Mouse (Mus musculus): ENCODE results near the gene Pde2a.

Gene Pde2a

DNA sequence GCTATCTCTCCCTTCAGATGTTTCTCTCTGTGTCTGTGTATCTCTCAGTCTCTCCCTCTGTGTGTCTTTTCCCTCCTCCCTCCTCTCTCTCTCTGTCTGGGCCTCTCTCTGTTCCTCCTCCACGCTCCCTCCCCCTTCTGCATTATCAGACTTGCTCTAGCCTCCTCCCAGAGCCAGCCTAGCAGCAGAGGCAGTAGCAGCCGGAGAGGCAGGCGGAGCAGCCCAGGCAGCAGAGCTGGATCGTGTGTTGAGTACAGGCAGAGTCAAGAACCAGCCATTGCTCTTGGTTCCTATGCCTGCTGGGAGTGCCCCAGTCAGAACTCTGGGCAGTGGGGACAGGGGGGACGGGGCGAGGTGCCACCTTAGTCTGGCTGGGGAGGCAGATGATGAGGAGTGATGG is at the start of gene Pde2a:
Gene Pde2a (plus strand): TSS at position 163 of the 400 bp plus-strand sequence.
- no peak for TF ChIP-seq GATA4 (IDR thresholded peaks at IDR 0.05; ENCODE audit: insufficient replicate concordance, low read length)

DNA sequence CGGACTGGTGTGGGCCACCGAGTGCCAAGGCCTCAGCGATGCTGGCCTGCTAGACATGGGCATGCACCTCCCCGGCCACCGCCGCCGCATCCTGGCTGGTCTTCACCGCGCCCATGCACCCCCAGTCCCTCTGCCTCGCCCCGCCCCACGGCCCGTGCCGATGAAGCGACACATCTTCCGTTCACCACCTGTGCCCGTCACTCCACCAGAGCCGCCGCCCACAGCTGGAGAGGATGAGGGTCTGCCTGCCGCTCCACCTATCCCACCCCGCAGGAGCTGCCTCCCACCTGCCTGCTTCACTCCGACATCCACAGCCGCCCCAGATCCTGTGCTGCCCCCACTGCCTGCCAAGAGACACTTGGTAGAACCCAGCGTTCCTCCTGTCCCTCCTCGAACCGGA is 48.4 kb upstream of the Pde2a start:
- no peak for TF ChIP-seq GATA4 (IDR thresholded peaks at IDR 0.05; ENCODE audit: insufficient replicate concordance, low read length)

- TF ChIP-seq GATA4 (IDR thresholded peaks at IDR 0.05; ENCODE audit: insufficient replicate concordance, low read length), result no peak
Observed at GRCm38 (mm10) chr7:101374155-101374554, 47.3 kb upstream of the Pde2a start.

- TF ChIP-seq GATA4 (IDR thresholded peaks at IDR 0.05; ENCODE audit: insufficient replicate concordance, low read length), result no peak
Observed at GRCm38 (mm10) chr7:101376701-101377340, 44.7 kb upstream of the Pde2a start.

GRCm38 (mm10) chr7:101377741-101378262 is 43.7 kb upstream of the Pde2a start:
- peak; percentile 38; the same call in 1 of the 2 replicates for TF ChIP-seq GATA4 (IDR thresholded peaks at IDR 0.05; ENCODE audit: insufficient replicate concordance, low read length)

DNA sequence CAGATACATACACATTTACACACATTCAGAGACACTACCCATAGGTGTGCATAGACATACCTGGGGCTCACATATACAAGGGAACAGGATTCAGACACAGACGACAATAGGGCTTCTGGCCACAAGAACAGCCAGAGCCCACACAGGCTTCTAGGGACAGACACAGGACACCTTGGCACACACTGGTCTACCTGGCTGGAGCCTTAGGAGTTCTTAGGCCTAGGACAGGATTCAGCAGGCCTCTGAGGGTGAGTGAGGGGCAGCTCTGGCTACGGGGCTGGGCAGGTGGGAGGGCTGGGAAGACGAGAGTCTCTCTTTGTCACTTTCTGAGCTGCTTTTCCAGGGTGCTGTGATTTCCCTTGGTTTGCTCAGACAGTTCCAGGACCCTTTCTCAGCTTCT is 43.2 kb upstream of the Pde2a start:
- TF ChIP-seq GATA4 (IDR thresholded peaks at IDR 0.05; ENCODE audit: insufficient replicate concordance, low read length), result no peak

DNA sequence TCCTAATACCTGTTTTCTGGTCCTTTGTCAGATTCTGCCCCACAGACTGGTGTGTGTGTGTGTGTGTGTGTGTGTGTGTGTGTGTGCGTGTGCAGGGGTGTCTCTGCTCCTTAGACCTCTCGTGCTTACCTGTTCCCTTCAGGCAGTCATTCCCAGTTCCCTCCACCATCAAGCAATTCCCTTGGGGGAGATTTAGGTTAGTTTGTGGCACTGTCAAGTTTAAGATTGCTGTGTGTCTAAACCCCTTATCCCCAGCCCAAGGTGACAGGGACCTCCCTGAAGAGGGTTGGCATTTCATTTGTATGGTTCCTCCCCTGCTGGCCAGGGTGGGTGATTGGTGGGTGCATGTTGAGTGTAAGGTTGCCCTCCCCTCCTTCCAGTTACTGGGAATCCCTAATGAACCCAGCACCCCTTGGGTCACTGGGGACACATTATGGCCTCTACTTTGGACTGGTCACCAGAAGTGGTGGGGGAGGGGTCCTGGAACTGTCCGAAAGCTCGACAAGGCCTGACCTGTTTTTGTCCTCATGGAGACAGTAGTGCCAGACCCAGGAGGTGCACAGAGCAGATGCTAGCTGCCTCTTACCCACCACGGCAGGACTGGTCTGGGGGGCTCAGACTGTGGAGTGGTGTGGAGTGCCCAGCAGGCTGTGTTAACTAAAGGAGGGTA is 42.6 kb upstream of the Pde2a start:
- TF ChIP-seq GATA4 (IDR thresholded peaks at IDR 0.05; ENCODE audit: insufficient replicate concordance, low read length), result no peak

- TF ChIP-seq GATA4 (IDR thresholded peaks at IDR 0.05; ENCODE audit: insufficient replicate concordance, low read length), result no peak
Observed at GRCm38 (mm10) chr7:101379732-101380131, 41.8 kb upstream of the Pde2a start.

DNA sequence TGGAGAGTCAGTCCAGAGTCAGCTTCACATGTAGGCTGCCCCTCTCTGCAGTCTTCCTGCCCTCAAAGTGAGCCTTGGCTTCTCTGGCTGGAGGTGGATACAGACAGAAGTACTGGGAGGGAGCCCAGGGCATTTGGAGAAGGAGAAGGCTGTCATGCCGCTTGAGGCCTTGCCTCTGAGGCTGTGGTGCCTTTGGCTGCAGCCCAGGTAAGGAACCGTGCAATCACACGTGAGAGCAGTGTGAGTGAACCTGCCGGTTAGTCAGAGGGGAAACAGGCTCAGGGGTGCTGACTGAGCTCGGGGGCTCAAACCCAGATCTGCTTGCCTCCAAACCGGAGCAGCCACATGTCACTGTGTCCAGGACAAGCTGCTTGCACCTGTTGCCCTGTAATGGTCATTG is 40.0 kb upstream of the Pde2a start:
- TF ChIP-seq GATA4 (IDR thresholded peaks at IDR 0.05; ENCODE audit: insufficient replicate concordance, low read length), result no peak

DNA sequence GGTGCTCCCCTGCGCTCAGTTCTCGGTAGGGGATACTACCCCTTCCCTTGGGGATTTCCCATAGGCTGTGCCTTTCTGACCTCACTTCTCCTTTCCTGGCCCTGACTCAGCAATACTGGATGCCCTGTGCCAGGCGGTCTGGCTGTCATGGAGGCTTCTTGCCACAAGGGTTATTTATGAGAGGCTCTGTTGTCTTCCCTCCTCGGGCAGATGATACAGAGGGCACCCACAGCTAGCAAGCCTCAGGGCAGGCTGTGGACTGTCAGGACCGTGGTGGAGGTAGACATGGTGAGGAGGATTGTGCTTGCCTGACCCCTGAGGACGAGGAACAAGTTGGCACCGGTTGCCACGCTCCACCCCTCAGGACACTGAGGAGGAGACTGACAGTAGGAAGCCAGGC is 39.1 kb upstream of the Pde2a start:
- no peak for TF ChIP-seq GATA4 (IDR thresholded peaks at IDR 0.05; ENCODE audit: insufficient replicate concordance, low read length)

DNA sequence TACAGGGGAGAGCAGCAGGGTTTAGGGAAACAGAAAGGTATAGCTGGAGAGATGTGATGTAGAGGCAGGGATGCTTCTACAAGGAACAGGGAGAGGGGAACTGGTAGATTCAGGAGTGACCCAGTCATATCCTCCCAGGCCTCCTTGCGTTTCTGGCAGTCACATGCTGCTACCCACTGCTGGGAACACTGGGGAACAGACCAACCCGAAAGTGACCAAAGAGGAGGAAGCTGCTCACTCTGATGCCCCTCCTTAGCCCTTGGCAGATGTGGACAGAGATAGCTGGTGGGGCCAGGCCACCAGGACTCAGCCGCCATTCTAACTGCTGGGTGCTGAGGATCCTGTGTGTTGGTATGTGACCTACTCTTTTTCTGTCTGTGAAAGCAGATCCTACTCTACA is 37.7 kb upstream of the Pde2a start:
- TF ChIP-seq GATA4 (IDR thresholded peaks at IDR 0.05; ENCODE audit: insufficient replicate concordance, low read length), result no peak

- TF ChIP-seq GATA4 (IDR thresholded peaks at IDR 0.05; ENCODE audit: insufficient replicate concordance, low read length), result no peak
Observed at GRCm38 (mm10) chr7:101384931-101385330, 36.6 kb upstream of the Pde2a start.

- TF ChIP-seq GATA4 (IDR thresholded peaks at IDR 0.05; ENCODE audit: insufficient replicate concordance, low read length), result no peak
Observed at GRCm38 (mm10) chr7:101385331-101385733, 36.2 kb upstream of the Pde2a start.

DNA sequence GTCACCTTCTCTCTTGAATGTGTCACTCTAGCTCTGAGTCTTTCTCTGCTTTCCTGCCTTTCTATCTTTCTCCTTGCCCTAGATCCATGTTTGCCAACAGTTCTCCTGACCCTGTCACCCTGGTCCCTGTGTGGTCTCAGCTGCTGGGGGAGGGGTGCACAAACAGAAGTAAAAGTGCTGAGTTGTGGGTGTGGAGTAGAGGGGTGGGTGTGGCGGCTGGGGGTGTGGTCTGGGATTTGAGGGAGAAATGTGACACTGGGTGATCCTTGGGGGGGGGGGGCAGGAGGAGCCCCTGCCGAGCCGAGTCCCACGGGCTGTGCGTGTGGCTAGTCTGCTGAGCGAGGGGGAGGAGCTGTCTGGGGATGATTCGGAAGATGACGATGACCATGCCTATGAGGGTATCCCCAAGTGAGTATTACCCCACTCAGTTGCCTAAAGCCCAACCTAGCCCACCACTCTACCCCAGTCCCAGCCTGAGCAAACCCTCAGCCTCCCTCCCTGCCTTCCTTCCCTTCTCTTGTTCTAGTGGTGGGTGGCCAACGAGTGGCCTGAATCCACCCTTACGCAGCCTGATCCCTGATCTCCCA is 35.5 kb upstream of the Pde2a start:
- TF ChIP-seq GATA4 (IDR thresholded peaks at IDR 0.05; ENCODE audit: insufficient replicate concordance, low read length), result no peak

DNA sequence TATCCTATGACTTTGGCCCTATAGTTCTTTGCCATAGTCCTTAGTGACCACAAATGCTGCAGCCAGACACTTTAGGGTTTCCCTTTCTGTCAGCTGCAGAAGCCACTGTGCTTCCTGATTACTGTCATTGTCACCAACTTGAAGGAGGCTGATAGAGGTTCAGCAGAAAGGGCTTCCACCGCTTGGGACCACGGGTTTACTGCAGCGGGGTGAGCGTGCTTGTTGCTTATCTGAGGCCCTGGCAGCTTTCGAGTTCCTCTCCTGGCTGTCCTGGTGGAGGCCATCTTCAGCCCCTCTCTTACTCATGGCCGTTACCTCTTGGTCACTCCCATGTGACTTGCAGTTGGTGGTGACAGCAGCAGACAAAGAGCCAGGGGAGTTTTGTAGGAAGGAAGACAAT is 32.2 kb upstream of the Pde2a start:
- no peak for TF ChIP-seq GATA4 (IDR thresholded peaks at IDR 0.05; ENCODE audit: insufficient replicate concordance, low read length)

GRCm38 (mm10) chr7:101391909-101392479 is 29.5 kb upstream of the Pde2a start:
- no peak for TF ChIP-seq GATA4 (IDR thresholded peaks at IDR 0.05; ENCODE audit: insufficient replicate concordance, low read length)

Data from liver, adult (tissue).